In genomic region chr2:26141893-26142635, GRCm38 (mm10) we compare ENCODE assay signal across 10 mouse cellular contexts. TPM values are rescaled to one million over a fixed set of nuclear protein-coding genes. Genes with fewer than 3 reads are reported as not detected.
DNase-seq lines count a peak whose midpoint lies in the region; ATAC-seq and TF ChIP-seq lines count a peak whose summit lies in the region.
"Had no signal": no experiment of that assay in that cellular context is flagged by ENCODE, and none has a peak within 500 bp of the region (broad histone marks: within the 10 kb centered on the region; RNA-seq: fewer than 3 reads in every experiment).

No protein-coding gene starts in this region.

- no peak overlapping the region for H3K27ac ChIP-seq in hindbrain, embryonic 10.5 days
- no peak overlapping the region for H3K27ac ChIP-seq in hindbrain, embryonic 12.5 days
- no peak overlapping the region for H3K27ac ChIP-seq in embryonic fibroblast, embryonic 13.5 days (ENCODE audit: insufficient read depth, low read length)
- H3K27ac ChIP-seq in forebrain, embryonic 12.5 days: no peak overlapping the region
- H3K27ac ChIP-seq: hindbrain, embryonic 15.5 days had no signal

- peak; percentile 47 for DNase-seq in hindbrain, embryonic 10.5 days (ENCODE audit: low spot score)
- peak; percentile 57 for DNase-seq in A20 (ENCODE audit: low read depth, low spot score)
- DNase-seq in adrenal gland, adult 2 months: peak; percentile 74
- peak; percentile 64 to 67 for DNase-seq in left cerebral cortex, postnatal 25 days (ENCODE audit: low spot score in 2 of 2)
- peak; percentile 54 for DNase-seq in right cerebral cortex, adult 18-20 months

- H3K4me2 ChIP-seq in hindbrain, embryonic 12.5 days (replicated peaks): no peak overlapping the region
- H3K4me2 ChIP-seq in forebrain, embryonic 12.5 days: no peak overlapping the region

- H3K9me3 ChIP-seq in hindbrain, embryonic 10.5 days: no peaks in the 10 kb centered on the region
- H3K9me3 ChIP-seq in hindbrain, embryonic 12.5 days (replicated peaks): no peaks in the 10 kb centered on the region
- H3K9me3 ChIP-seq in forebrain, embryonic 12.5 days: no peaks in the 10 kb centered on the region
- H3K9me3 ChIP-seq: hindbrain, embryonic 15.5 days; neural tube, embryonic 13.5 days had no signal

- no peak overlapping the region for H3K9ac ChIP-seq in hindbrain, embryonic 12.5 days
- no peak overlapping the region for H3K9ac ChIP-seq in forebrain, embryonic 12.5 days
- H3K9ac ChIP-seq: neural tube, embryonic 13.5 days had no signal

- H3K4me3 ChIP-seq in hindbrain, embryonic 10.5 days: no peak overlapping the region
- H3K4me3 ChIP-seq in hindbrain, embryonic 12.5 days: no peak overlapping the region
- no peak overlapping the region for H3K4me3 ChIP-seq in embryonic fibroblast, embryonic 13.5 days (ENCODE audit: insufficient read depth, low read length)
- no peak overlapping the region for H3K4me3 ChIP-seq in forebrain, embryonic 12.5 days (replicated peaks)
- H3K4me3 ChIP-seq: neural tube, embryonic 13.5 days had no signal

- peaks cover 34% of the 10 kb centered on the region for H3K4me1 ChIP-seq in hindbrain, embryonic 10.5 days (replicated peaks)
- peaks cover 31% of the 10 kb centered on the region for H3K4me1 ChIP-seq in hindbrain, embryonic 12.5 days
- peaks cover 4% of the 10 kb centered on the region; the same call in 1 of the 2 replicates for H3K4me1 ChIP-seq in embryonic fibroblast, embryonic 13.5 days (ENCODE audit: control insufficient read depth, insufficient read depth, low read length)
- peaks cover 28% of the 10 kb centered on the region for H3K4me1 ChIP-seq in forebrain, embryonic 12.5 days

- intact Hi-C loops in left cerebral cortex, postnatal 25 days (cut with DNase I): loop anchor here (1.0 to 10.0 kb wide), 5 partner anchors 51 to 305 kb away; partner anchors contain the start of gene Kcnt1

- peak; percentile 94 for TF ChIP-seq CTCF in embryonic fibroblast, embryonic 13.5 days (IDR thresholded peaks at IDR 0.05; ENCODE audit: borderline replicate concordance, insufficient read depth, low read length)

- no peaks in the 10 kb centered on the region for H3K27me3 ChIP-seq in hindbrain, embryonic 10.5 days (ENCODE audit: insufficient read depth, poor library complexity, severe bottlenecking)
- H3K27me3 ChIP-seq in hindbrain, embryonic 12.5 days: no peaks in the 10 kb centered on the region
- no peaks in the 10 kb centered on the region for H3K27me3 ChIP-seq in forebrain, embryonic 12.5 days
- H3K27me3 ChIP-seq: hindbrain, embryonic 15.5 days; neural tube, embryonic 13.5 days had no signal

- WGBS in hindbrain, embryonic 10.5 days: 69% methylated on average over 12 of the region's 12 CpGs
- 64% methylated on average over 12 of the region's 12 CpGs for WGBS in hindbrain, embryonic 12.5 days
- WGBS in forebrain, embryonic 12.5 days: 66% methylated on average over 12 of the region's 12 CpGs

- no peak for TF ChIP-seq POLR2A in embryonic fibroblast, embryonic 13.5 days (IDR thresholded peaks at IDR 0.05; ENCODE audit: low read depth, low read length)

- no peak for ATAC-seq in hindbrain, embryonic 12.5 days (ENCODE audit: low FRiP score)
- no peak for ATAC-seq in forebrain, embryonic 12.5 days (ENCODE audit: low FRiP score)

- H3K36me3 ChIP-seq in hindbrain, embryonic 10.5 days: peaks cover 16% of the 10 kb centered on the region
- H3K36me3 ChIP-seq in hindbrain, embryonic 12.5 days: peaks cover 9% of the 10 kb centered on the region
- H3K36me3 ChIP-seq in forebrain, embryonic 12.5 days (replicated peaks): peaks cover 12% of the 10 kb centered on the region

RNA-seq across cellular contexts. Expression of gene Nacc2, which starts 19.0 kb away (rescaled TPM):
- polyA plus RNA-seq in hindbrain, embryonic 10.5 days (2016; fragmentation: Nextera tagmentation; extraction: Ambion mirVana): 6.2 and 8.4 TPM in 2 replicates
- 12.6 and 15.0 TPM in 2 replicates for polyA plus RNA-seq in hindbrain, embryonic 12.5 days (2016; fragmentation: Nextera tagmentation; extraction: Ambion mirVana)
- 10 to 100 TPM; 36.1 to 52.3 TPM for total RNA-seq in adrenal gland, adult 2 months (2021)
- 69.8 and 94.3 TPM in 2 replicates for polyA plus RNA-seq in adrenal gland, adult 2 months (2012; rRNA removed)
- 21.1 and 23.1 TPM in 2 replicates for polyA plus RNA-seq in embryonic fibroblast, embryonic 13.5 days (2011; ENCODE audit: insufficient read length, low read depth, missing spikeins)
- total RNA-seq in left cerebral cortex, postnatal 25 days (2021): 10 to 100 TPM; 64.8 to 75.2 TPM
- polyA plus RNA-seq in forebrain, embryonic 12.5 days (2016; fragmentation: Nextera tagmentation; extraction: Ambion mirVana): 8.4 and 11.0 TPM in 2 replicates
